Mouse (Mus musculus) heart, embryonic 10.5 days (tissue): ENCODE measurements around the gene Rfng. TPM values are rescaled to one million over a fixed set of nuclear protein-coding genes. Genes with fewer than 3 reads are reported as not detected.

Source experiments
- DNase-seq: peaks from one replicate; pipeline ENCODE4 v3.0.0-alpha.2; 2017; ENCODE audit warnings: low spot score
- H3K27ac ChIP-seq: fragments of 300-500 bp; sonication (generic); 2 replicates; pipeline ENCODE4 v1.5.1; 2016; ENCODE audit warnings: mild to moderate bottlenecking
- H3K27me3 ChIP-seq: fragments of 300-500 bp; sonication (generic); 2 replicates; pipeline ENCODE4 v1.6.1; 2016; ENCODE audit warnings: mild to moderate bottlenecking; ENCODE audit not compliant: poor library complexity, insufficient read depth, severe bottlenecking
- H3K36me3 ChIP-seq: fragments of 300-500 bp; sonication (generic); 2 replicates; pipeline ENCODE4 v1.6.1; 2016; ENCODE audit warnings: mild to moderate bottlenecking, moderate library complexity
- H3K4me1 ChIP-seq: fragments of 300-500 bp; sonication (generic); 2 replicates; pipeline ENCODE4 v1.6.1; 2016; ENCODE audit warnings: mild to moderate bottlenecking
- H3K4me3 ChIP-seq: fragments of 300-500 bp; sonication (generic); 2 replicates; pipeline ENCODE4 v1.5.1; 2016; ENCODE audit warnings: mild to moderate bottlenecking, moderate library complexity
- H3K9me3 ChIP-seq: fragments of 300-500 bp; sonication (generic); 2 replicates; pipeline ENCODE4 v1.6.1; 2016; ENCODE audit warnings: mild to moderate bottlenecking, moderate library complexity
- WGBS: fragments of 180-500 bp; shearing (Covaris S2); methylation state at CpG from one replicate; pipeline ENCODE4 v1.1.7; 2016; 5-methylcytosine and 5-hydroxymethylcytosine counted together
- polyA plus RNA-seq: library from polyadenylated mRNA; unstranded; fragments of >200 nt; fragmentation: Nextera tagmentation; extraction: Ambion mirVana; gene quantifications from 2 replicates; pipeline ENCODE4 v1.2.1, GENCODE M21; 2016

Rfng gene
- polyA plus RNA-seq, 1 experiment from 2014 or later = 30.4 TPM

GRCm38 (mm10) chr11:120749430-120749829, 34.6 kb downstream of the Rfng start:
- no peaks in the 10 kb centered on the region for H3K4me1 ChIP-seq
- peaks cover 6% of the 10 kb centered on the region; the same call in 1 of the 2 replicates for H3K27me3 ChIP-seq
- no peak overlapping the region for H3K4me3 ChIP-seq
- 61% methylated on average over 8 of the region's 8 CpGs for WGBS
- DNase-seq = no peak
- no peaks in the 10 kb centered on the region for H3K36me3 ChIP-seq
- no peak overlapping the region for H3K27ac ChIP-seq
- no peaks in the 10 kb centered on the region for H3K9me3 ChIP-seq

- Histone ChIP-seq H3K27ac (no peak overlapping the region), H3K4me3 (no peak overlapping the region), H3K27me3 (peaks cover 6% of the 10 kb centered on the region; the same call in 1 of the 2 replicates), H3K36me3 (no peaks in the 10 kb centered on the region), H3K4me1 (no peaks in the 10 kb centered on the region), H3K9me3 (no peaks in the 10 kb centered on the region)
- DNase-seq = no peak
- 79% methylated on average over 4 of the region's 4 CpGs for WGBS
These were observed 36.0 kb downstream of the Rfng start for GRCm38 (mm10) chr11:120747974-120748373.

- Histone ChIP-seq H3K27ac (no peak overlapping the region), H3K27me3 (0 out of 2 replicates have a peak, but pooled peaks cover 2% of the 10 kb centered on the region), H3K9me3 (no peaks in the 10 kb centered on the region), H3K4me3 (no peak overlapping the region), H3K4me1 (no peaks in the 10 kb centered on the region), H3K36me3 (no peaks in the 10 kb centered on the region)
- no peak for DNase-seq
- WGBS = 75% methylated on average over 7 of the region's 7 CpGs
These were observed 39.8 kb downstream of the Rfng start for GRCm38 (mm10) chr11:120744121-120744701.

GRCm38 (mm10) chr11:120740981-120741380, 43.0 kb downstream of the Rfng start:
- no peak overlapping the region for H3K27ac ChIP-seq
- 0 out of 2 replicates have a peak, but pooled peaks cover 2% of the 10 kb centered on the region for H3K27me3 ChIP-seq
- no peaks in the 10 kb centered on the region for H3K36me3 ChIP-seq
- 88% methylated on average over 5 of the region's 5 CpGs for WGBS
- no peak overlapping the region for H3K4me3 ChIP-seq
- H3K4me1 ChIP-seq = no peaks in the 10 kb centered on the region
- H3K9me3 ChIP-seq = no peaks in the 10 kb centered on the region
- DNase-seq = no peak

- 62% methylated on average over 6 of the region's 6 CpGs for WGBS
- Histone ChIP-seq H3K27me3 (peaks cover 17% of the 10 kb centered on the region; the same call in 1 of the 2 replicates), H3K4me3 (no peak overlapping the region), H3K9me3 (no peaks in the 10 kb centered on the region), H3K27ac (no peak overlapping the region), H3K36me3 (no peaks in the 10 kb centered on the region), H3K4me1 (0 out of 2 replicates have a peak, but pooled peaks cover 4% of the 10 kb centered on the region)
- no peak for DNase-seq
These were observed 47.6 kb downstream of the Rfng start for GRCm38 (mm10) chr11:120736424-120736823.

GRCm38 (mm10) chr11:120733521-120733920, 50.5 kb downstream of the Rfng start:
- H3K9me3 ChIP-seq = no peaks in the 10 kb centered on the region
- peaks cover 42% of the 10 kb centered on the region for H3K27me3 ChIP-seq
- WGBS = 68% methylated on average over 6 of the region's 6 CpGs
- no peak overlapping the region for H3K4me3 ChIP-seq
- H3K4me1 ChIP-seq = peaks cover 11% of the 10 kb centered on the region; the same call in 1 of the 2 replicates
- DNase-seq = no peak
- H3K36me3 ChIP-seq = no peaks in the 10 kb centered on the region
- no peak overlapping the region for H3K27ac ChIP-seq

- H3K27me3 ChIP-seq = peaks cover 52% of the 10 kb centered on the region
- H3K27ac ChIP-seq = no peak within 1 kb of the TSS
- 71% methylated on average over 12 of the region's 12 CpGs for WGBS
- H3K36me3 ChIP-seq = no peaks in the 10 kb centered on the region
- DNase-seq = no peak
- peaks cover 11% of the 10 kb centered on the region; the same call in 1 of the 2 replicates for H3K4me1 ChIP-seq
- H3K9me3 ChIP-seq = no peaks in the 10 kb centered on the region
- H3K4me3 ChIP-seq = no peak within 1 kb of the TSS
These were observed 51.9 kb downstream of the Rfng start, which contains the start of gene Cbr2 for GRCm38 (mm10) chr11:120731858-120732680. Cbr2 (minus strand) TSS chr11:120732114.

- H3K9me3 ChIP-seq = no peaks in the 10 kb centered on the region
- no peak for DNase-seq
- no peak overlapping the region for H3K27ac ChIP-seq
- H3K36me3 ChIP-seq = no peaks in the 10 kb centered on the region
- 93% methylated on average over 1 of the region's 1 CpGs for WGBS
- H3K27me3 ChIP-seq = peaks cover 55% of the 10 kb centered on the region
- H3K4me1 ChIP-seq = peaks cover 18% of the 10 kb centered on the region
- no peak overlapping the region for H3K4me3 ChIP-seq
These were observed 52.6 kb downstream of the Rfng start for GRCm38 (mm10) chr11:120731395-120731794.

Other genes starting within 250 kb of the Rfng start
- gene Mcrip1, start 234.5 kb downstream of the Rfng start, polyA plus RNA-seq = 153 and 186 TPM in 2 replicates
- gene Ppp1r27, start 233.1 kb downstream of the Rfng start, polyA plus RNA-seq = not detected in 2 replicates
- gene P4hb, start 211.0 kb downstream of the Rfng start, polyA plus RNA-seq = 550 and 670 TPM in 2 replicates
- gene Arhgdia, start 202.6 kb downstream of the Rfng start, polyA plus RNA-seq = 587 and 673 TPM in 2 replicates
- gene Alyref, start 185.8 kb downstream of the Rfng start, polyA plus RNA-seq = 365 and 444 TPM in 2 replicates
- 186 and 201 TPM in 2 replicates for gene Anapc11, start 185.8 kb downstream of the Rfng start, polyA plus RNA-seq
- 4.8 and 7.0 TPM in 2 replicates for gene Npb, start 175.7 kb downstream of the Rfng start, polyA plus RNA-seq
- gene Pcyt2, start 166.3 kb downstream of the Rfng start, polyA plus RNA-seq = 119 and 130 TPM in 2 replicates
- 25.6 and 29.5 TPM in 2 replicates for gene Sirt7, start 159.0 kb downstream of the Rfng start, polyA plus RNA-seq
- 22.7 and 28.2 TPM in 2 replicates for gene Mafg, start 150.6 kb downstream of the Rfng start, polyA plus RNA-seq
- 28.5 and 29.9 TPM in 2 replicates for gene Pycr1, start 140.4 kb downstream of the Rfng start, polyA plus RNA-seq
- 6.7 and 9.3 TPM in 2 replicates for gene Myadml2, start 136.0 kb downstream of the Rfng start, polyA plus RNA-seq
- gene Notum, start 123.0 kb downstream of the Rfng start, polyA plus RNA-seq = 1.6 and 5.8 TPM in 2 replicates
- 127 and 134 TPM in 2 replicates for gene Aspscr1, start 111.2 kb downstream of the Rfng start, polyA plus RNA-seq
- gene Cenpx, start 70.5 kb downstream of the Rfng start, polyA plus RNA-seq = 124 and 136 TPM in 2 replicates
- gene Lrrc45, start 70.3 kb downstream of the Rfng start, polyA plus RNA-seq = 31.7 and 43.6 TPM in 2 replicates
- gene Rac3, start 62.7 kb downstream of the Rfng start, polyA plus RNA-seq = 6.9 and 13.8 TPM in 2 replicates
- 8.8 and 10.6 TPM in 2 replicates for gene Dcxr, start 56.9 kb downstream of the Rfng start, polyA plus RNA-seq
- 1.1 and 1.3 TPM in 2 replicates for gene Cbr2, start 52.1 kb downstream of the Rfng start, polyA plus RNA-seq
- gene Hmga1b, start 21.4 kb downstream of the Rfng start, polyA plus RNA-seq = 6.4 and 7.7 TPM in 2 replicates
- gene Gps1, start 65 bp upstream of the Rfng start, polyA plus RNA-seq = 184 and 208 TPM in 2 replicates
- 70.5 and 88.8 TPM in 2 replicates for gene Dus1l, start 12.2 kb upstream of the Rfng start, polyA plus RNA-seq
- gene Fasn, start 40.3 kb upstream of the Rfng start, polyA plus RNA-seq = 55.2 and 74.9 TPM in 2 replicates
- gene Ccdc57, start 148.7 kb upstream of the Rfng start, polyA plus RNA-seq = 6.0 and 6.5 TPM in 2 replicates
- 416 and 440 TPM in 2 replicates for gene Slc16a3, start 164.3 kb upstream of the Rfng start, polyA plus RNA-seq
- 85.2 and 99.8 TPM in 2 replicates for gene Csnk1d, start 207.1 kb upstream of the Rfng start, polyA plus RNA-seq